Comparison of ENCODE assay signal across 20 mouse cellular contexts in genomic region chr6:48215212-48215611, GRCm38 (mm10).
DNase-seq lines count a peak whose midpoint lies in the region; ATAC-seq lines count a peak whose summit lies in the region.
"Had no signal": no experiment of that assay in that cellular context is flagged by ENCODE, and none has a peak within 500 bp of the region (broad histone marks: within the 10 kb centered on the region; RNA-seq: fewer than 3 reads in every experiment).

No protein-coding gene starts in this region.

- H3K4me1 ChIP-seq in intestine, embryonic 16.5 days (ENCODE audit: control insufficient read depth, insufficient read depth, low read length), result no peaks in the 10 kb centered on the region
- no peaks in the 10 kb centered on the region for H3K4me1 ChIP-seq in forebrain, embryonic 11.5 days (replicated peaks; ENCODE audit: control insufficient read depth, insufficient read depth, low read length)
- H3K4me1 ChIP-seq: embryonic facial prominence, embryonic 10.5 days; embryonic facial prominence, embryonic 12.5 days; forebrain, embryonic 12.5 days had no signal

- no peak overlapping the region for H3K9ac ChIP-seq in intestine, embryonic 16.5 days (ENCODE audit: low read depth, low read length)
- no peak overlapping the region for H3K9ac ChIP-seq in forebrain, embryonic 11.5 days (ENCODE audit: low read length)
- H3K9ac ChIP-seq: embryonic facial prominence, embryonic 12.5 days; forebrain, embryonic 12.5 days had no signal

- no peak overlapping the region for H3K4me3 ChIP-seq in intestine, embryonic 16.5 days (ENCODE audit: low read length)
- no peak overlapping the region for H3K4me3 ChIP-seq in forebrain, embryonic 11.5 days (ENCODE audit: low read depth, low read length)
- H3K4me3 ChIP-seq: embryonic facial prominence, embryonic 10.5 days; embryonic facial prominence, embryonic 12.5 days; forebrain, embryonic 12.5 days had no signal

- no peaks in the 10 kb centered on the region for H3K9me3 ChIP-seq in intestine, embryonic 16.5 days (ENCODE audit: control insufficient read depth, low read length)
- H3K9me3 ChIP-seq in forebrain, embryonic 11.5 days (ENCODE audit: control insufficient read depth, low read length), result no peaks in the 10 kb centered on the region
- H3K9me3 ChIP-seq: embryonic facial prominence, embryonic 10.5 days; embryonic facial prominence, embryonic 12.5 days; forebrain, embryonic 12.5 days had no signal

- no peaks in the 10 kb centered on the region for H3K36me3 ChIP-seq in intestine, embryonic 16.5 days (ENCODE audit: control insufficient read depth, insufficient read depth, low read length)
- no peaks in the 10 kb centered on the region for H3K36me3 ChIP-seq in forebrain, embryonic 11.5 days (ENCODE audit: control insufficient read depth, insufficient read depth, low read length)
- H3K36me3 ChIP-seq: embryonic facial prominence, embryonic 10.5 days; embryonic facial prominence, embryonic 12.5 days; forebrain, embryonic 12.5 days had no signal

- H3K27ac ChIP-seq in intestine, embryonic 16.5 days (ENCODE audit: low read length), result no peak overlapping the region
- H3K27ac ChIP-seq in forebrain, embryonic 11.5 days (ENCODE audit: low read depth, low read length), result no peak overlapping the region
- H3K27ac ChIP-seq: embryonic facial prominence, embryonic 10.5 days; embryonic facial prominence, embryonic 12.5 days; forebrain, embryonic 12.5 days had no signal

- H3K4me2 ChIP-seq in intestine, embryonic 16.5 days (ENCODE audit: low read depth, low read length), result no peak overlapping the region
- no peak overlapping the region for H3K4me2 ChIP-seq in forebrain, embryonic 11.5 days (ENCODE audit: low read depth, low read length, severe bottlenecking)
- H3K4me2 ChIP-seq: embryonic facial prominence, embryonic 12.5 days; forebrain, embryonic 12.5 days had no signal

- WGBS in intestine, embryonic 16.5 days, result 64% methylated on average over 4 of the region's 4 CpGs
- WGBS in large intestine, adult 2 months, result 35% methylated on average over 4 of the region's 4 CpGs
- 95% methylated on average over 4 of the region's 4 CpGs for WGBS in forebrain, embryonic 11.5 days

- peak; percentile 40; the same call in 1 of the 2 replicates for ATAC-seq in intestine, embryonic 16.5 days
- no peak for ATAC-seq in forebrain, embryonic 11.5 days (replicated peaks; ENCODE audit: low FRiP score)
- ATAC-seq: forebrain, embryonic 14.5 days; forebrain, embryonic 16.5 days had no signal

- DNase-seq in large intestine, adult 2 months (ENCODE audit: low read depth, low spot score), result peak; percentile 22
- DNase-seq in right cerebral cortex, postnatal 14 days, result no peak
- DNase-seq in embryo, embryonic 9.5 days (ENCODE audit: extremely low spot score), result no peak
- no peak for DNase-seq in forebrain, embryonic 11.5 days (ENCODE audit: low spot score)
- DNase-seq: adrenal gland, adult 2 months; adrenal gland, postnatal 10 days; adrenal gland, postnatal 25 days; cerebellum, adult 11 months; cerebellum, adult 18-20 months; cerebellum, adult 8-10 months; cerebellum, adult 9-11 months; cerebellum, postnatal 14 days; cerebellum, postnatal 36 days; embryo, embryonic 11 days had no signal

- no peaks in the 10 kb centered on the region for H3K27me3 ChIP-seq in intestine, embryonic 16.5 days (replicated peaks; ENCODE audit: control insufficient read depth, insufficient read depth, low read length)
- H3K27me3 ChIP-seq in forebrain, embryonic 11.5 days (ENCODE audit: control insufficient read depth, insufficient read depth, low read length), result no peaks in the 10 kb centered on the region
- H3K27me3 ChIP-seq: embryonic facial prominence, embryonic 12.5 days; forebrain, embryonic 12.5 days had no signal
